Mouse (Mus musculus) MEL (cell line): ENCODE results near the gene Slc22a8.

Experiments
- CTCF ChIP-seq, 3 experiments: IDR thresholded peaks in 2 of 3; conservative IDR thresholded peaks in 1 of 3; 2 replicates each; pipeline ENCODE4 v1.5.1; 2011 to 2012; ENCODE audit warnings: low read length in 3 of 3, low read depth in 2 of 3, mild to moderate bottlenecking in 2 of 3, improper control_type of control experiment in 1 of 3, inconsistent platforms in 1 of 3, mixed read lengths in 1 of 3, moderate library complexity in 1 of 3; ENCODE audit not compliant: control insufficient read depth in 1 of 3, insufficient read depth in 1 of 3, poor library complexity in 1 of 3, severe bottlenecking in 1 of 3
- E2F4 ChIP-seq: IDR thresholded peaks from 2 replicates; pipeline ENCODE4 v1.6.1; 2011; ENCODE audit warnings: low read depth, low read length, improper control_type of control experiment, borderline replicate concordance
- GATA1 ChIP-seq: IDR thresholded peaks from 2 replicates; pipeline ENCODE4 v1.6.1; 2011; ENCODE audit warnings: low read depth, low read length, improper control_type of control experiment
- MEF2A ChIP-seq: IDR thresholded peaks from 2 replicates; pipeline ENCODE4 v1.6.1; 2014; ENCODE audit warnings: low read depth, mild to moderate bottlenecking, inconsistent platforms, low read length, improper control_type of control experiment; ENCODE audit not compliant: poor library complexity, insufficient replicate concordance, severe bottlenecking; ENCODE audit errors: extremely low read depth
- MXI1 ChIP-seq: IDR thresholded peaks from 2 replicates; pipeline ENCODE4 v1.6.1; 2011; ENCODE audit warnings: mild to moderate bottlenecking, low read depth, low read length, improper control_type of control experiment
- POLR2AphosphoS2 ChIP-seq: IDR thresholded peaks from 2 replicates; pipeline ENCODE4 v1.6.1; 2011; ENCODE audit warnings: low read length, improper control_type of control experiment
- RAD21 ChIP-seq: IDR thresholded peaks from 2 replicates; pipeline ENCODE4 v1.6.1; 2011; ENCODE audit warnings: mild to moderate bottlenecking, low read depth, low read length, improper control_type of control experiment
- RCOR1 ChIP-seq: IDR thresholded peaks from 2 replicates; pipeline ENCODE4 v1.6.1; 2012; ENCODE audit warnings: low read depth, mild to moderate bottlenecking, inconsistent platforms, low read length, improper control_type of control experiment
- USF2 ChIP-seq, 2 experiments: IDR thresholded peaks; 2 replicates each; pipeline ENCODE4 v1.6.1; 2011 to 2012; ENCODE audit warnings: improper control_type of control experiment in 2 of 2, low read length in 2 of 2, borderline replicate concordance in 1 of 2, inconsistent platforms in 1 of 2, low read depth in 1 of 2, mild to moderate bottlenecking in 1 of 2; ENCODE audit not compliant: insufficient read depth in 1 of 2
- ZKSCAN1 ChIP-seq: IDR thresholded peaks from 2 replicates; pipeline ENCODE4 v1.6.1; 2012; ENCODE audit warnings: low read depth, mild to moderate bottlenecking, inconsistent platforms, low read length, improper control_type of control experiment, moderate library complexity
- ZNF384 ChIP-seq: IDR thresholded peaks from 2 replicates; pipeline ENCODE4 v1.6.1; 2012; ENCODE audit warnings: low read depth, mild to moderate bottlenecking, inconsistent platforms, low read length, improper control_type of control experiment

- TF ChIP-seq RCOR1 (no peak), CTCF (IDR thresholded peaks at IDR 0.05 in 2 of 3, conservative IDR thresholded peaks at IDR 0.05 in 1 of 3; ENCODE audit: control insufficient read depth in 1 of 3, insufficient read depth in 1 of 3, low read depth in 2 of 3, low read length in 3 of 3, poor library complexity in 1 of 3, severe bottlenecking in 1 of 3) (no peak), MXI1 (no peak), RAD21 (no peak), E2F4 (no peak), MEF2A (no peak), POLR2AphosphoS2 (no peak), USF2 (IDR thresholded peaks at IDR 0.05; ENCODE audit: borderline replicate concordance in 1 of 2, insufficient read depth in 1 of 2, low read depth in 1 of 2, low read length in 2 of 2) (no peak), ZNF384 (no peak), ZKSCAN1 (no peak), GATA1 (no peak)
Measured at GRCm38 (mm10) chr19:8565985-8566384, 25.1 kb upstream of the Slc22a8 start.
